Mouse (Mus musculus) kidney, adult 2 months (tissue): Measurements from ENCODE around the gene Gm36864.

Experiments used
- CTCF ChIP-seq: fragments of 200-500 bp; conservative IDR thresholded peaks from 2 replicates; pipeline ENCODE4 v1.5.1; 2011; ENCODE audit warnings: low read depth, mild to moderate bottlenecking, control low read depth, low read length, moderate library complexity, mixed read lengths; ENCODE audit not compliant: insufficient read depth, insufficient read length
- POLR2A ChIP-seq: fragments of 200-500 bp; IDR thresholded peaks from one replicate; pipeline ENCODE4 v1.6.1; 2011; ENCODE audit warnings: low read depth, low read length, control low read depth

GRCm38 (mm10) chr7:44208307-44208706, 27.7 kb upstream of the Gm36864 start:
- TF ChIP-seq CTCF (no peak), POLR2A (no peak)
